Mouse (Mus musculus): ENCODE measurements around the gene Gm28043.

DNA sequence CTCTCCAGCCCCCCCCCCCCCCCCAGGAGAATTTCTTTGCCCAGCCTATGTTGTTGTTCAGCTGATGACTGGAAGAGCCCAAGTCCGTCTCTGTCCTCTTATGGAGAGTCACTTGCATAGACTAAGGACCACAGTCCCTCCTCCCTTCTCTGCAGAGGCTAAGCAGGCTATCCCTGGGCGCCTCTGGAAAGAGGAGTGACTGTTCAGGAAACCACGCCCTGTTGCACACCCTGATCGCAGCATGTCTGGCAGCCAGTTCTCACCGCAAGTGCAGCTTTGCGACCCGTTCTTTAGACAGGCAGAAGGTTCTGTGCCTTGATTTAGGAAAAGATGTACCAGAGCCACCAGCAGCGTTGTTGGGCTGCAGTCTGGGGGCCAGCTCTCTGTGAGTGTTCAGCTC is 23.2 kb downstream of the Gm28043 start:
- TF ChIP-seq POLR2AphosphoS2 (IDR thresholded peaks at IDR 0.05; ENCODE audit: insufficient read length, low read depth) (no peak), POLR2A (IDR thresholded peaks at IDR 0.05; ENCODE audit: insufficient read length, low read depth) (no peak), USF1 (IDR thresholded peaks at IDR 0.05; ENCODE audit: low read depth) (no peak), TCF12 (IDR thresholded peaks at IDR 0.05; ENCODE audit: insufficient read depth, poor library complexity, severe bottlenecking) (no peak), MYOD1 (IDR thresholded peaks at IDR 0.05; ENCODE audit: control insufficient read depth in 1 of 3, insufficient read length in 2 of 3, low read depth in 2 of 3) (no peak), CEBPB (IDR thresholded peaks at IDR 0.05; ENCODE audit: insufficient read depth, poor library complexity, severe bottlenecking) (no peak), E2F4 (IDR thresholded peaks at IDR 0.05; ENCODE audit: insufficient read depth) (no peak), MAX (IDR thresholded peaks at IDR 0.05; ENCODE audit: low read depth) (no peak), SRF (IDR thresholded peaks at IDR 0.05; ENCODE audit: control insufficient read depth, insufficient read length, low read depth) (no peak), MYOG (IDR thresholded peaks at IDR 0.05; ENCODE audit: control insufficient read depth in 1 of 3, insufficient read depth in 1 of 3, insufficient read length in 2 of 3, low read depth in 2 of 3) (no peak)
